Mouse (Mus musculus): Measurements from ENCODE around the gene Ptgis. TPM values are rescaled to one million over a fixed set of nuclear protein-coding genes. Genes with fewer than 3 reads are reported as not detected.

The Ptgis gene
- polyA plus RNA-seq (2012; rRNA removed), result 1.2 TPM in 2 replicates

DNA sequence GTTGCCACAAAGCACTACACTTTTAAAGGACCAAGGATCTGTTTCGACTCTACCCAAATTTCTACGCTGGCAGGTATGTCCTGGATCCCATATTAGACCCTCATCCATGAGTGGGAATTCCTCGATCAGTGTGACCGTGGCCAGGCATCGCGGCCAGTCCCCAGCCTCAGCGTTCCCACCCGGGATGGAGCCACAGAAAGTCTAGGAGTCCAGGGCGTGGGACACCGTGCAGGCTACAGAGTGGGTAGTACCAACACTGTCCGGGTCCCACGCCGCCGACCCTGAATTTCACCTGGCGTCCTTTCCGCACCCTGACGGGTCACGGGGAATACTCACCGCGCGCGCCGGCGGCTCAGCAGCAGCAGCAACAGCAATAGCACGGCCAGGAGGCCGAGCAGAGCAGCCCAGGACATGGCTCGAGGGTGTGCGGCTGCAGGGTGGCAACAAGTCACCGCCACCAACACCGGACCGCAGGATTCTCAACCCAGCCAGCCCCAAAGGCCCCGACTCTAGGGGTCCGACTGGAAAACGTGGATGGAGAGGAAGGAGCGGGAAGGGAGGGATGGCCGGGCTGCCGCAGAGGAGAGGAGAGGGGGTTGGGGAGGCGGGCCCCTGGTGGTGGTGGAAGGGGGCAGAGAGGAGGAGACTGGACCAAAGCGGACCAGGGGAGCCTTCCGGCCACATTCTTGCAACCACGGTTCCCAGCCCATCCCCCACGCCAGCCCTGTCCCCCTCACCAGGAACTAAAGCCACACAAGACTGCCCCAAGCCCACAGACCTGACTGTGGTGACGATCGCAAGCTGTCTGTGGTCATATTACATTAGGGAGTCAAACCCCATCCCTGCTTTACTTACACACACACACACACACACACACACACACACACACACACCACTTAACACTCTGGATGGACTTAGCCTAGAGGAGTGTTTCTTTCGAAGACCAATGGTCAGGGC is at the start of gene Ptgis:
TSS of gene Ptgis (minus strand) at position 597 of the 957 bp plus-strand sequence.

GRCm38 (mm10) chr2:167190076-167190399 is 50.4 kb downstream of the Ptgis start, which contains the start of gene Kcnb1:
Kcnb1 (minus strand) TSS chr2:167190155.

Other genes with a start within 250 kb of the Ptgis start
- gene Stau1, start 244.3 kb downstream of the Ptgis start, polyA plus RNA-seq (2012; rRNA removed), result 16.5 and 18.5 TPM in 2 replicates
- gene Ddx27, start 225.4 kb downstream of the Ptgis start, polyA plus RNA-seq (2012; rRNA removed), result 20.8 and 24.1 TPM in 2 replicates
- gene Znfx1, start 177.6 kb downstream of the Ptgis start, polyA plus RNA-seq (2012; rRNA removed), result 9.6 and 11.2 TPM in 2 replicates
- gene Kcnb1, start 50.4 kb downstream of the Ptgis start, polyA plus RNA-seq (2012; rRNA removed), result 0.14 and 0.23 TPM in 2 replicates
- 3.5 and 3.7 TPM in 2 replicates for gene B4galt5, start 108.6 kb upstream of the Ptgis start, polyA plus RNA-seq (2012; rRNA removed)
- 12.4 and 14.4 TPM in 2 replicates for gene Slc9a8, start 181.1 kb upstream of the Ptgis start, polyA plus RNA-seq (2012; rRNA removed)